Mouse (Mus musculus): ENCODE results near the gene Sympk.
A peak's percentile ranks its signal among the peaks of the same experiment; 100 is the strongest.
"Not testable (repeated sequence)": the region's sequence is repeated elsewhere in the genome, so short reads cannot be mapped to it uniquely, and the experiment has no call there.

The Sympk gene

DNA sequence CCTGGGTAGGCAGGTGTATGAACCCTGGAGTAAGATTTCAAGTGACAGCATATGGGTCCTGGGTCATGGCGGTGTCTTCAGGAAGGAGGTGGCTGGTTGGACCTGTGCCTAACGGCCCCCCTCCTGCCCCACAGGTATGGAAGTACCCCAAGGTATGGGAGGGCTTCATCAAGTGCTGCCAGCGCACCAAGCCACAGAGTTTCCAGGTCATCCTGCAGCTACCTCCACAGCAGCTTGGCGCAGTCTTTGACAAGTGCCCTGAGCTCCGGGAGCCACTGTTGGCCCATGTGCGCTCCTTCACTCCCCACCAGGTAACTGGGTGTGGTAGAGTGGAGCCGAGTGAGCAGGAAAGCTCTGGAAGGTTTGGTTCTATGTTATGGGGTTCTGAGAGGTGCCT lies 29.0 kb downstream of the Sympk start:
- no peak for DNase-seq

DNA sequence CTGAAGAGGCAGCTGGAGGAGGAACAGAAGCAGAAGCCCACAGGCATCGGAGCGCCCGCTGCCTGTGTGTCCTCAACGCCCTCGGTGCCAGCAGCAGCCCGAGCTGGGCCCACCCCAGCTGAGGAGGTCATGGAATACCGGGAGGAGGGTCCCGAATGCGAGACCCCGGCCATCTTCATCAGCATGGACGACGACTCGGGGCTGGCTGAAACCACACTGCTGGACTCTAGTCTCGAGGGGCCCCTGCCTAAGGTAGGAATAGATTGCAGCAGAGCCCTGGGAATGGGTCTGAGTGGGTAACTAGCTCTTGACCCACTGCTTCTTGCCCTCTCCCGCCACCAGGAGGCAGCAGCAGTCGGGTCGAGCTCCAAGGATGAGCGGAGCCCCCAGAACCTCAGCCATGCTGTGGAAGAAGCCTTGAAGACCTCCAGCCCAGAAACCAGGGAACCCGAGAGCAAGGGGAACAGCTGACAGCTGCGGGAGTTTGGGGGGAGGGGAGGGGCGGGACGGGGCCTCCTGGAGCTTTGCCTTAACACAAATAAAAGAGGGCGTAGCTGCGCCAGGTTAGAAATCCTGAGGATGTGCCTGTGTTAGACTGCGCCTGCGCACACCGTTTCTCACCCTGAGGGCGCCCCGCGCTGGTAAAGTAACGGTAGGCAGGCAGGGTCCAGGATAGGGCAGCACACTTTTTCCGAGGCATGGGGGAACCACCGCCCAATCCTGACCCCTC lies 30.0 kb downstream of the Sympk start, which contains the start of gene Rsph6a:
Gene Rsph6a (plus strand): TSS at position 644 of the 730 bp plus-strand sequence.
- DNase-seq, result no peak

DNA sequence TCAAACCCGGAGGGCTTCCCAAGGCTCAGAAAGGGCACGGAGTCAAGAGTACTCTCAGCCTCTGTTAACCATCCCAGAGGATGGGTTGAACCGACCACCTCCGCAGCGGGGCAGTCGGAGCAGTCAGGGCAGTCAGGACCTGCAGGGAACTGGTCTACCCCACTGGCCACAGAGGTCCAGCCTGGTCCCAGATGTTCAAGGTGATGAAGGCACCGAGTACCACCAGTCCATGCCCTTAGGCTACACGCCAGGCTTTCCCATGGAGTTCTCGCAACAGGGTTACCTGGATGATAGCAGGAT lies 30.6 kb downstream of the Sympk start:
- no peak for DNase-seq

GRCm38 (mm10) chr7:19055108-19055507 lies 30.9 kb downstream of the Sympk start:
- DNase-seq, result no peak

- no peak for DNase-seq
Measured at GRCm38 (mm10) chr7:19057405-19057804, 33.2 kb downstream of the Sympk start.

DNA sequence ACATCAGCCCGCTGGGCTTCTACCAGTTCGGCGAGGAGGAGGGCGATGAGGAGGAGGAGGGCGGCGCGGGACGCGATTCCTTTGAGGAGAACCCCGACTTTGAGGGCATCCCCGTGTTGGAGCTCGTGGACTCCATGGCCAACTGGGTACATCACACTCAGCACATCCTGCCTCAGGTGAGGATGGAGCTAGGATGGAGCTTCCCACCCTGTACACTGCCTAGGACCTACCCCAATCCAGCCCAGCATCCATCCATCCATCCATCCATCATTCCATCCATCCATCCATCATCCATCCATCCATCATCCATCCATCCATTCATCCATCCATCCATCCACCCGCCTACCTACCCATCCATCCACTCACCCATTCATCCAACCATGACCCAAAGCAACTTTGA lies 41.7 kb downstream of the Sympk start:
- DNase-seq, result no peak

GRCm38 (mm10) chr7:19067063-19067462 lies 42.9 kb downstream of the Sympk start:
- no peak for DNase-seq

GRCm38 (mm10) chr7:19067935-19068334 lies 43.8 kb downstream of the Sympk start:
- peak; percentile 18 for DNase-seq

GRCm38 (mm10) chr7:19068707-19069106 lies 44.5 kb downstream of the Sympk start:
- DNase-seq, result peak; percentile 34

- peak; percentile 13 for DNase-seq
Measured at GRCm38 (mm10) chr7:19069500-19069899, 45.3 kb downstream of the Sympk start.

DNA sequence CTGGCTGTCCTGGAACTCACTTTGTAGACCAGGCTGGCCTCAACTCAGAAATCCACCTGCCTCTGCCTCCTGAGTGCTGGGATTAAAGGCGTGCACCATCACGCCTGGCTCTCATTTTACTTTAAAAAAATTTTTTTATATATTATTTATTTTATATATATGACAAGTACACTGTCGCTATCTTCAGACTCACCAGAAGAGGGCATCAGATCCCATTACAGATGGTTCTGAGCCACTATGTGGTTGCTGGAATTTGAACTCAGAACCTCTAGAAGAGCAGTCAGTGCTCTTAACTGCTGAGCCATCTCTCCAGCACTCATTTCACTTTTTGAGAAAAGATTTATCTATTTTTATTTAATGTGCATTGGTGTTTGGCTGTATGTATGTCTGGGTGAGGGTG lies 46.8 kb downstream of the Sympk start:
- DNase-seq, result not testable (repeated sequence)

- peak; percentile 45 for DNase-seq
Measured at GRCm38 (mm10) chr7:19073504-19073903, 49.3 kb downstream of the Sympk start.

DNA sequence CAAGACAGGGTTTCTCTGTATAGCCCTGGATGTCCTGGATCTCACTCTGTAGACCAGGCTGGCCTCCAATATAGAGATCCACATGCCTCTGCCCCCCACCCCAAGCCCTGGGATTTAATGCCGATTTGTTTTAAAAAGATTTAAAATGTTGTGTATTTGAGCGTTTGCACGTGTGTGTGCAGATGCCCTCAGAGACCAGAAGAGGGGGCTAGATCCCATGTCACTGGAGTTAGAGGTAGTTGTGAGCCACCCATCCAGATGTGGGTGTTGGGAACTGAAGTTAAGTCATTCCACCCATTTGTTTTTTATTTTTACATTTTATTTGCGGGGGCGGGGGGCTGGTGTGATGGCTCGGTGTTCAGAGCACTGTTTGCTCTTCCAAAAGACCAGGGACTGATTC lies 50.3 kb downstream of the Sympk start:
- peak; percentile 21 for DNase-seq

- DNase-seq, result no peak
Measured at GRCm38 (mm10) chr7:19075231-19075630, 51.1 kb downstream of the Sympk start.

GRCm38 (mm10) chr7:19075723-19076585 lies 51.8 kb downstream of the Sympk start, which contains the start of gene Dmwd:
Gene Dmwd (plus strand): TSS chr7:19076227.
- peak; percentile 94 for DNase-seq

DNA sequence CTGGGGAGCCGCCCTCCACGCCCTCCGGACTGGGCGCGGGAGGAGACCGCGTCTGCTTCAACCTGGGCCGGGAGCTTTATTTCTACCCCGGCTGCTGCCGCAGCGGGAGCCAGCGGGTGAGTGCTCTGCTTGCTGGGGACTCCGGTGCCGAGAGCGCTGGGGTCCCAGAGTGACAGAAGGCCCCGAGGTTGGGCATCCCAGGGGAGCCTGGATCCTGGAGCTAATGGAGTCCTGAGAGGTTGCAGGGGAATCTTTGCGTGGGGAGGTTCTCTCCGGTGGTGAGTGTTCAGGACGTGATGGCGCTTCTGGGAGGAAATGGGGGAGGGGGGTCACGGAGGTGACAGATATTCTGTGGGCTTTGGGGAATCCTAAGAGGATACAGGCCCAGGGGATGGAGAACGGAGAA lies 52.4 kb downstream of the Sympk start:
- peak; percentile 55 for DNase-seq

DNA sequence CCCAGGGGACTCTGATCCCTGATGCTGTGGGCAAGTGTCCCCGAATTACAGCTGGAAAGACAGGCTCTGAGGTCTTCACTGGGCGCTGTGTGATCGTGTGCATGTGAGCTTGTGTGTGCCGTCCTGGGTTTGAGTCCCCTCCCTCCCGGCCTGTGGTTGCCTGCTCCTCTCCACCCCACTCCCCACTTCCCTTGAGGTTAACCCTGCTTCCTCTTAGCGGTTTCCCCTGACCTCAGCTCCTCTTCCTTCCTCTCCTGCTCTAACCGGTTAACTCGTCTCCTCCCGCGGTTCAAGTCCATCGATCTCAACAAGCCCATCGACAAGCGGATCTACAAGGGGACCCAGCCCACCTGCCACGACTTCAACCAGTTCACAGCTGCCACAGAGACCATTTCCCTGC lies 53.6 kb downstream of the Sympk start:
- DNase-seq, result peak; percentile 34

DNA sequence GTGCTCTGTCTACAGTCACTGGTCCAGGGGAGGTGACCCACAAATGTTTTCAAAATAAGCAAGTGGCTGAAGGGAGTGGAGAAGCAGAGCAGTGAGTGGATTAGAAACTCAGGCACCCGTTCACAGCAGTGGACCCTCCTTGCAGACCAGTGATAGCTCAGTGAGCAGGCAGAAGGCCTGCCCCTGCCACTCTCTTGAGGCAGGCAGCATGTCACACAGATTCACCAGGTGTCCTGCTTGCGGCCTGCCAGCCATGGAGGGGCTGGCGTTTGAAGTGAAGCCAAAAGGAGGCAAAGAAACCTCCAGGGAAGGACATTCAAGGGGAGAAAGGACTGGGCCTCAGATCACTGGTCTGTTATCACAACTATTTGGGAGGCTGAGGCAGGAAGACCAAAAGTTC lies 54.6 kb downstream of the Sympk start:
- no peak for DNase-seq

GRCm38 (mm10) chr7:19080451-19080950 lies 56.3 kb downstream of the Sympk start:
- peak; percentile 17 for DNase-seq

- DNase-seq, result no peak
Measured at GRCm38 (mm10) chr7:19082171-19082570, 58.0 kb downstream of the Sympk start.

DNA sequence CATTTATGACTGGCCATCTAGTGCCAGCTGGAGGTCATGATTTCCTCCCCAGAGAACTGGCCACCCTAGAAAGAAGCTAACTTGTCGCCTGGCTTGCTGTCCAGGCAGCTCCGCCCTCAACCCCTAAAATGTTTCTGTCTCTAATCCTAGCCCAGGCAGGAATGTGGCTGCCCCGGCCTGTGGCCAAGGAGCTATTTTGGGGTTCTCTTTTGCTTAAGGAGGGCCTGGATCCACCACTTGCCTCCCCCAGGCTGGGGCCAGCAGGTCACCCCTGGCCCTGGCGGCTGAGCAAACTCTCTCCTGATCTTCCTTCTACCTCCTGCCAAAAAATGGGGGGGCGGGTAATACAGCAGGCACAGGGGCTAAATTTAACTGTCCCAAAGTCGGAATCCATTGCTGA lies 58.9 kb downstream of the Sympk start:
- peak; percentile 23 for DNase-seq

DNA sequence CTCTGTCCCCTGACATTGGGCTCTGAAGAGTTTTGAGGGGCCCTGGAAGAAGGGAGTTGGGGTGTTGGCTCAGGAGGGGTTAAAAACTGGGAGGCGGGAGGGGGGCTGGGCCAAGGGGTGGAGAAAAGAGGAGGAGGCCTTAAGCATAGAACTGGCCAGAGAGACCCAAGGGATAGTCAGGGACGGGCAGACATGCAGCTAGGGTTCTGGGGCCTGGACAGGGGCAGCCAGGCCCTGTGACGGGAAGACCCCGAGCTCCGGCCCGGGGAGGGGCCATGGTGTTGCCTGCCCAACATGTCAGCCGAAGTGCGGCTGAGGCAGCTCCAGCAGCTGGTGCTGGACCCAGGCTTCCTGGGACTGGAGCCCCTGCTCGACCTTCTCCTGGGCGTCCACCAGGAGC lies 59.5 kb downstream of the Sympk start, which contains the start of gene Dmpk:
Gene Dmpk (plus strand): TSS at position 149 of the 400 bp plus-strand sequence.
- DNase-seq, result no peak

- DNase-seq, result no peak
Measured at GRCm38 (mm10) chr7:19084277-19084771, 60.1 kb downstream of the Sympk start.

Data from cerebellum, adult 9-11 months (tissue).